Mouse (Mus musculus): ENCODE measurements around the gene Tmem182. TPM values are rescaled to one million over a fixed set of nuclear protein-coding genes. Genes with fewer than 3 reads are reported as not detected.

Gene Tmem182
- polyA plus RNA-seq, 1 experiment from 2014 or later = 44.8 TPM

DNA sequence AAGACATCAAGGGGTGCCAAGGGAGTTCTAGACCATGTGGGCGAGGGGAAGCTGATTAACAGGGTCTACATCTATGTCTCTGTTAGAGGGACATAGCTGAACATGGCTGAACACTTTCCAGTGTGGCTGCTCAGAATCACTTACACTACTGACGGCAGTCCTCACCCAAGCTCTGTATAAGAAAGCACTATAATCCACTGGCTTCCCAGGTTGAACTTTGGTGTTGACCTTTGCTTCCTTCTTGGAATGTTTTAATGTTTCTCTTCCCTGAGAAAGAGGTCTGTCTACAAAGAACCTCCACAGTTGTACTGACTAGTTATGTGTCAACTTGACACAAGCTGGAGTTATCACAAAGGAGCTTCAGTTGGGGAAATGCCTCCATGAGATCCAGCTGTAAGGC is 29.3 kb upstream of the Tmem182 start:
- ATAC-seq (replicated peaks; ENCODE audit: insufficient number of reproducible peaks, insufficient read depth, low FRiP score, low read depth) = no peak
- H3K9me3 ChIP-seq (replicated peaks) = peaks cover 7% of the 10 kb centered on the region
- H3K4me1 ChIP-seq (replicated peaks) = no peaks in the 10 kb centered on the region
- WGBS = 66% methylated on average over 2 of the region's 2 CpGs
- peaks cover 18% of the 10 kb centered on the region for H3K36me3 ChIP-seq
- no peak overlapping the region for H3K9ac ChIP-seq
- H3K27ac ChIP-seq = no peak overlapping the region
- H3K27me3 ChIP-seq = no peaks in the 10 kb centered on the region
- no peak overlapping the region for H3K4me2 ChIP-seq
- H3K4me3 ChIP-seq = no peak overlapping the region

DNA sequence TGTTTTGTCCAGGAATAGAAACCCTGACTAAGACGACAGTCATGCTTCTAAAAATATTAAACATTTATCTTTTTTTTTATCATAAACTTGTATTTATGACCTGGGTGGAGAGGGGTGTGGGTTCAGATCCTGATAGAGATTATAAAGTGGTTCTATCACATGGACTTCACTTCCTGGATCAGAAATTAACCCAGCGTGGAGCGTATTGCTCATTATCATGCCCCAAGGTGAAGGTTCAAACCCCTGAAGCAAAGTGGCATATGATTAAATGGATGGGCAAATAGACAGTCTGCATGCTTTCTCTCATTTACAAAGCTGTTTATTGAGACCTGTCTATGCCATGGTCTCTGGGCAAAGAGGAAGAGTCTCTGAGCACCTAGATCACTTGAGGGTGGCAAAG is 28.6 kb upstream of the Tmem182 start:
- peaks cover 18% of the 10 kb centered on the region for H3K36me3 ChIP-seq
- H3K4me3 ChIP-seq = no peak overlapping the region
- no peak overlapping the region for H3K9ac ChIP-seq
- 78% methylated on average over 3 of the region's 3 CpGs for WGBS
- H3K27ac ChIP-seq = no peak overlapping the region
- H3K4me2 ChIP-seq = no peak overlapping the region
- no peaks in the 10 kb centered on the region for H3K4me1 ChIP-seq (replicated peaks)
- H3K27me3 ChIP-seq = no peaks in the 10 kb centered on the region
- no peak for ATAC-seq (replicated peaks; ENCODE audit: insufficient number of reproducible peaks, insufficient read depth, low FRiP score, low read depth)
- peaks cover 7% of the 10 kb centered on the region for H3K9me3 ChIP-seq (replicated peaks)

- Histone ChIP-seq H3K9me3 (replicated peaks) (peaks cover 7% of the 10 kb centered on the region), H3K36me3 (peaks cover 25% of the 10 kb centered on the region), H3K4me2 (no peak overlapping the region), H3K27me3 (no peaks in the 10 kb centered on the region), H3K9ac (no peak overlapping the region), H3K4me1 (replicated peaks) (no peaks in the 10 kb centered on the region), H3K27ac (no peak overlapping the region), H3K4me3 (no peak overlapping the region)
- no peak for ATAC-seq (replicated peaks; ENCODE audit: insufficient number of reproducible peaks, insufficient read depth, low FRiP score, low read depth)
- WGBS = 90% methylated on average over 7 of the region's 7 CpGs
These were observed 22.0 kb upstream of the Tmem182 start for GRCm38 (mm10) chr1:40783450-40783849.

GRCm38 (mm10) chr1:40784306-40784705 is 21.1 kb upstream of the Tmem182 start:
- H3K4me1 ChIP-seq (replicated peaks) = no peaks in the 10 kb centered on the region
- H3K27me3 ChIP-seq = no peaks in the 10 kb centered on the region
- no peak overlapping the region for H3K27ac ChIP-seq
- H3K9ac ChIP-seq = no peak overlapping the region
- H3K36me3 ChIP-seq = peaks cover 17% of the 10 kb centered on the region
- ATAC-seq (replicated peaks; ENCODE audit: insufficient number of reproducible peaks, insufficient read depth, low FRiP score, low read depth) = no peak
- H3K4me2 ChIP-seq = no peak overlapping the region
- H3K4me3 ChIP-seq = no peak overlapping the region
- WGBS = 85% methylated on average over 9 of the region's 9 CpGs
- no peaks in the 10 kb centered on the region for H3K9me3 ChIP-seq (replicated peaks)

DNA sequence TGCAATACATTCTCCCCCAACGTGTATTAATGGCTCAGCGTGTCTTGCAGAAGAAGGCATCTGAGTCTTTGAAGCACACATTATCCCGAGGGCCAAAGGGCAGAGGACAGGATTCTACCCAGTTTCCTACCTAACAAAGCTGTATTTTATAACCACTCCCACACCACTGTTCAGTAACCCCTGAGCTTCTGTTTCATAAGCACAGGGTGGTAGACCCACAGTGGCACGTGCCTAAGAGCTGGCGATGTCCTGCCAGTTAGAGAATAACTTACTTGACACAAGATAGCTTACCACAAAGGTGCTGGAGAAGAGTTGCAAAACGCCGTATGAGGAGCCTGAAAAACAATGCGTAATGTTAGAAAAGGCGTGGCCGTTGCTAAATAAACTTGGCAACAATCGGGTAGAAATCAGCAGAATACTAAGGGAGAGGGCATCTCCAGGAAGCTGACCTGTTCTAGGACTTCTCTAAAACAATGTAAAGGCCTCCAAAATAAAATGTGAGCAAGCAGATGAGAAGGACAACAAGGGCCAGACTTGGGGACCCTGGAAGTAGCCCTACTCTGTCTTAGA is 19.4 kb upstream of the Tmem182 start:
- Histone ChIP-seq H3K4me3 (no peak overlapping the region), H3K4me2 (no peak overlapping the region), H3K27ac (no peak overlapping the region), H3K27me3 (no peaks in the 10 kb centered on the region), H3K4me1 (replicated peaks) (peaks cover 7% of the 10 kb centered on the region), H3K9me3 (replicated peaks) (no peaks in the 10 kb centered on the region), H3K9ac (no peak overlapping the region), H3K36me3 (0 out of 2 replicates have a peak, but pooled peaks cover 8% of the 10 kb centered on the region)
- no peak for ATAC-seq (replicated peaks; ENCODE audit: insufficient number of reproducible peaks, insufficient read depth, low FRiP score, low read depth)
- WGBS = 83% methylated on average over 11 of the region's 11 CpGs

DNA sequence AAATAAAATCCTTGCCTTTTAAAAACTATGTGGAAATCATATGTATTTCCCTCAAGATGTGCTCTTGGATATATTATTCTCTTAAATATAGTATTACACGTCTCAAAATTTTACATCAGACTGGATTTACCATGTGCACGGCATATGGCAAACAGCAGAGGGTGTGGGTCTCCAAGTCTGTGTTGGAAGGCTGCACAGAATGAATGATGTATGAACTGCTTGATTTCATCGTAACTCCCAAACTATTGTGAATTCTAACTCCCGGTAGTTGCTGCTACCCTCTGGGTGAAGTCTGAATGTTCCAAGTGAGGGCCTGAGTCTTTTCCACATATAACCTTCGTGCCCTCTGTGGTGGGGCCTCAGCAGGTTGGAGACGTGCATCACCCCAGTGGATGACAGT is 16.4 kb upstream of the Tmem182 start:
- no peaks in the 10 kb centered on the region for H3K9me3 ChIP-seq (replicated peaks)
- H3K36me3 ChIP-seq = 0 out of 2 replicates have a peak, but pooled peaks cover 2% of the 10 kb centered on the region
- no peaks in the 10 kb centered on the region for H3K27me3 ChIP-seq
- ATAC-seq (replicated peaks; ENCODE audit: insufficient number of reproducible peaks, insufficient read depth, low FRiP score, low read depth) = no peak
- H3K4me3 ChIP-seq = no peak overlapping the region
- WGBS = 85% methylated on average over 6 of the region's 6 CpGs
- H3K27ac ChIP-seq = no peak overlapping the region
- no peak overlapping the region for H3K4me2 ChIP-seq
- peaks cover 7% of the 10 kb centered on the region for H3K4me1 ChIP-seq (replicated peaks)
- H3K9ac ChIP-seq = no peak overlapping the region

DNA sequence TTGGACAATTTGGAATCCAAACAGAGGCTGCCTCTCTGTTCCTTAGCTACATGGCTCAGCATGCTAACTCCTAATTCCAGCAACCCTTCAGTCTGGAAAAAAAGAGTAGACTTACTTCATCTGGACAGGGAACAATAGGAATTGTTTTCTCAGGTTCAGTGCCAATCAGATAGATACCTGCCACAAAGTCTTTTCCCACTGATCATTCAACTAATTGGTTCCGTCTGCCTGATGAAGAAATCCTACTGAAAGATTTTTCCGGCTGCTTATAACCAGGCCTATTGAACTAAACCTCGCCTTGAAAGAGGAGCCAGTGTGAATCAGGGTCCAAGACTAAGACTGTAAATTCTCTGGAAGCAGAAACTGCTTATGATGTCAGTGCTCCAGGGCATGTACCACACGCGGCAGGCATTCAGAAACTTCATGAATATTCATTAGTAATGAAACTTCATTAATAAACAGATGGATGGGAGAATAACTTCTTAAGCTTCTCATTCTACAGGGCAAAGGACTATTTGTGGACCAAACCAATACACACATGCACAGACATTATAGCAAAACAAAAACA is 15.7 kb upstream of the Tmem182 start:
- 43% methylated on average over 5 of the region's 5 CpGs for WGBS
- Histone ChIP-seq H3K9me3 (replicated peaks) (no peaks in the 10 kb centered on the region), H3K27ac (0 out of 2 replicates have a peak overlapping the region, but pooled peaks have one; percentile 51), H3K4me1 (replicated peaks) (peaks cover 7% of the 10 kb centered on the region), H3K36me3 (no peaks in the 10 kb centered on the region), H3K4me2 (peak overlapping the region; percentile 78), H3K9ac (peak overlapping the region; percentile 64), H3K4me3 (peak overlapping the region; percentile 75), H3K27me3 (no peaks in the 10 kb centered on the region)
- no peak for ATAC-seq (replicated peaks; ENCODE audit: insufficient number of reproducible peaks, insufficient read depth, low FRiP score, low read depth)

GRCm38 (mm10) chr1:40790324-40791141 is 14.9 kb upstream of the Tmem182 start, which contains the start of gene Mfsd9:
TSS of gene Mfsd9 (minus strand) at chr1:40790687.
- Histone ChIP-seq H3K36me3 (no peaks in the 10 kb centered on the region), H3K27ac (peak within 1 kb of the TSS; percentile 51)
- WGBS = 4% methylated on average over 38 of the region's 38 CpGs

GRCm38 (mm10) chr1:40795508-40795907 is 9.9 kb upstream of the Tmem182 start:
- Histone ChIP-seq H3K4me2 (no peak overlapping the region), H3K4me1 (replicated peaks) (no peaks in the 10 kb centered on the region; the same call in 1 of the 2 replicates), H3K36me3 (no peaks in the 10 kb centered on the region), H3K9me3 (replicated peaks) (no peaks in the 10 kb centered on the region), H3K27ac (no peak overlapping the region), H3K4me3 (no peak overlapping the region), H3K27me3 (no peaks in the 10 kb centered on the region), H3K9ac (no peak overlapping the region)
- ATAC-seq (replicated peaks; ENCODE audit: insufficient number of reproducible peaks, insufficient read depth, low FRiP score, low read depth) = no peak
- WGBS = 92% methylated on average over 1 of the region's 1 CpGs

More at GRCm38 (mm10) chr1:40790324-40791141, 14.9 kb upstream of the Tmem182 start, which contains the start of gene Mfsd9:
- Histone ChIP-seq H3K4me2 (peak within 1 kb of the TSS; percentile 78), H3K4me3 (peak within 1 kb of the TSS; percentile 75), H3K27me3 (no peaks in the 10 kb centered on the region), H3K9ac (peak within 1 kb of the TSS; percentile 64), H3K4me1 (replicated peaks) (peaks cover 7% of the 10 kb centered on the region), H3K9me3 (replicated peaks) (no peaks in the 10 kb centered on the region)
- peak; percentile 93 for ATAC-seq (replicated peaks; ENCODE audit: insufficient number of reproducible peaks, insufficient read depth, low FRiP score, low read depth)

DNA sequence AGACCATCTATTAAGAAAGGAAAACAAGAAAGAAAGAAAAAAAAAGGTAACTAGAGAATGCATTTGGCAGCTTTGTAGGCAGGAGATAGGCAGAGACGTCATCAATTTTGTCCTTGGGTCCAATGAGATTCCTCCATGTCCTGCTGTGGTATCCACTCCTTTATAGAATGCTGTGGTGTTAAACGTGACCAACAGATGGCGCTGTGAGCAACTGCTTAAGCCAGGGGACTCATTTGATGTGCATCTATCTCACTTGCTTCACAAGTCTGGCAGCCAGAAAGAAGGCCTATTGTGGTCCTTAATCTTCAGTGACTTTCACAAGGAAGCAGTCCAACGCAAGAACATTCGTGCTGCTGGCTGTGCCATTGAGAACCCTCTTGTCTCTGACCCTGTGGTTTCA is 8.1 kb upstream of the Tmem182 start:
- WGBS = 16% methylated on average over 5 of the region's 5 CpGs
- no peaks in the 10 kb centered on the region for H3K9me3 ChIP-seq (replicated peaks)
- H3K36me3 ChIP-seq = no peaks in the 10 kb centered on the region
- no peak overlapping the region for H3K4me3 ChIP-seq
- H3K9ac ChIP-seq = no peak overlapping the region
- H3K27me3 ChIP-seq = no peaks in the 10 kb centered on the region
- no peaks in the 10 kb centered on the region for H3K4me1 ChIP-seq (replicated peaks)
- H3K4me2 ChIP-seq = no peak overlapping the region
- no peak overlapping the region for H3K27ac ChIP-seq
- ATAC-seq (replicated peaks; ENCODE audit: insufficient number of reproducible peaks, insufficient read depth, low FRiP score, low read depth) = no peak

- no peak overlapping the region for H3K9ac ChIP-seq
- H3K27ac ChIP-seq = no peak overlapping the region
- no peak overlapping the region for H3K4me2 ChIP-seq
- H3K4me3 ChIP-seq = no peak overlapping the region
- ATAC-seq (replicated peaks; ENCODE audit: insufficient number of reproducible peaks, insufficient read depth, low FRiP score, low read depth) = no peak
- H3K36me3 ChIP-seq = no peaks in the 10 kb centered on the region
- peaks cover 10% of the 10 kb centered on the region; the same call in 1 of the 2 replicates for H3K4me1 ChIP-seq (replicated peaks)
- H3K27me3 ChIP-seq = no peaks in the 10 kb centered on the region
- H3K9me3 ChIP-seq (replicated peaks) = no peaks in the 10 kb centered on the region
- WGBS = 87% methylated on average over 8 of the region's 8 CpGs
These were observed 6.3 kb upstream of the Tmem182 start for GRCm38 (mm10) chr1:40799121-40799520.
